Mouse (Mus musculus) MEL (cell line): ENCODE measurements around the gene Slc35b2. TPM values are rescaled to one million over a fixed set of nuclear protein-coding genes. Genes with fewer than 3 reads are reported as not detected.
A peak's percentile ranks its signal among the peaks of the same experiment; 100 is the strongest.

Experiments
- DNase-seq: peaks from one replicate; pipeline ENCODE4 v3.0.0; 2011; ENCODE audit warnings: low read depth, low spot score
- H3K27ac ChIP-seq: 2 replicates; pipeline ENCODE4 v1.5.1; 2012; ENCODE audit warnings: low read depth, mild to moderate bottlenecking, control low read depth, low read length, moderate library complexity; ENCODE audit not compliant: control insufficient read depth
- H3K27me3 ChIP-seq, 2 experiments: fragments of 150-350 bp in 1 of 2; sonication (generic) in 1 of 2; 2 replicates each; pipeline ENCODE4 v1.6.1; 2012; ENCODE audit warnings: low read length in 2 of 2, mild to moderate bottlenecking in 2 of 2, improper control_type of control experiment in 1 of 2, moderate library complexity in 1 of 2; ENCODE audit not compliant: insufficient read depth in 2 of 2, control insufficient read depth in 1 of 2
- H3K36me3 ChIP-seq, 2 experiments: 2 replicates each; pipeline ENCODE4 v1.6.1; 2012 to 2014; ENCODE audit warnings: low read length in 2 of 2, improper control_type of control experiment in 1 of 2, inconsistent platforms in 1 of 2, mild to moderate bottlenecking in 1 of 2; ENCODE audit not compliant: insufficient read depth in 2 of 2, control insufficient read depth in 1 of 2
- H3K4me1 ChIP-seq, 2 experiments: fragments of 150-350 bp in 1 of 2; sonication (generic) in 1 of 2; 2 replicates each; pipeline ENCODE4 v1.6.1; 2012; ENCODE audit warnings: low read length in 2 of 2, improper control_type of control experiment in 1 of 2, mild to moderate bottlenecking in 1 of 2; ENCODE audit not compliant: insufficient read depth in 2 of 2, control insufficient read depth in 1 of 2
- H3K4me3 ChIP-seq, 2 experiments: fragments of 150-350 bp in 1 of 2; sonication (generic) in 1 of 2; 2 replicates each; pipeline ENCODE4 v1.5.1; 2012; ENCODE audit warnings: low read depth in 2 of 2, low read length in 2 of 2, mild to moderate bottlenecking in 2 of 2, moderate library complexity in 2 of 2, control low read depth in 1 of 2, improper control_type of control experiment in 1 of 2; ENCODE audit not compliant: control insufficient read depth in 1 of 2, insufficient read depth in 1 of 2
- H3K79me2 ChIP-seq: 2 replicates; pipeline ENCODE4 v1.6.1; 2012; ENCODE audit warnings: mild to moderate bottlenecking, low read length, moderate library complexity; ENCODE audit not compliant: control insufficient read depth, poor library complexity, insufficient read depth
- H3K9ac ChIP-seq: 2 replicates; pipeline ENCODE4 v1.6.1; 2012; ENCODE audit warnings: low read depth, mild to moderate bottlenecking, control low read depth, low read length, moderate library complexity; ENCODE audit not compliant: control insufficient read depth, poor library complexity, severe bottlenecking
- H3K9me3 ChIP-seq: fragments of 150-350 bp; sonication (generic); replicated peaks from 2 replicates; pipeline ENCODE4 v1.6.1; 2012; ENCODE audit warnings: mild to moderate bottlenecking, low read length, improper control_type of control experiment, moderate library complexity; ENCODE audit not compliant: insufficient read depth
- CHD2 ChIP-seq: IDR thresholded peaks from 2 replicates; pipeline ENCODE4 v1.6.1; 2011; ENCODE audit warnings: low read length, improper control_type of control experiment
- CTCF ChIP-seq, 3 experiments: IDR thresholded peaks in 2 of 3; conservative IDR thresholded peaks in 1 of 3; 2 replicates each; pipeline ENCODE4 v1.5.1; 2011 to 2012; ENCODE audit warnings: low read length in 3 of 3, low read depth in 2 of 3, mild to moderate bottlenecking in 2 of 3, improper control_type of control experiment in 1 of 3, inconsistent platforms in 1 of 3, mixed read lengths in 1 of 3, moderate library complexity in 1 of 3; ENCODE audit not compliant: control insufficient read depth in 1 of 3, insufficient read depth in 1 of 3, poor library complexity in 1 of 3, severe bottlenecking in 1 of 3
- E2F4 ChIP-seq: IDR thresholded peaks from 2 replicates; pipeline ENCODE4 v1.6.1; 2011; ENCODE audit warnings: low read depth, low read length, improper control_type of control experiment, borderline replicate concordance
- EP300 ChIP-seq, 2 experiments: IDR thresholded peaks; 2 replicates each; pipeline ENCODE4 v1.6.1; 2011; ENCODE audit warnings: improper control_type of control experiment in 2 of 2, low read length in 2 of 2, low read depth in 1 of 2, mild to moderate bottlenecking in 1 of 2
- ETS1 ChIP-seq: IDR thresholded peaks from 2 replicates; pipeline ENCODE4 v1.6.1; 2012; ENCODE audit warnings: low read depth, mild to moderate bottlenecking, inconsistent platforms, low read length, improper control_type of control experiment, moderate library complexity
- GATA1 ChIP-seq: IDR thresholded peaks from 2 replicates; pipeline ENCODE4 v1.6.1; 2011; ENCODE audit warnings: low read depth, low read length, improper control_type of control experiment
- JUND ChIP-seq: IDR thresholded peaks from 2 replicates; pipeline ENCODE4 v1.6.1; 2011; ENCODE audit warnings: low read depth, mild to moderate bottlenecking, improper control_type of control experiment, low read length
- KAT2A ChIP-seq: conservative IDR thresholded peaks from 2 replicates; pipeline ENCODE4 v1.6.1; 2012; ENCODE audit warnings: low read depth, low read length, improper control_type of control experiment, inconsistent platforms
- MAFK ChIP-seq: IDR thresholded peaks from 2 replicates; pipeline ENCODE4 v1.6.1; 2011; ENCODE audit warnings: low read depth, mild to moderate bottlenecking, low read length, improper control_type of control experiment, borderline replicate concordance
- MEF2A ChIP-seq: IDR thresholded peaks from 2 replicates; pipeline ENCODE4 v1.6.1; 2014; ENCODE audit warnings: low read depth, mild to moderate bottlenecking, inconsistent platforms, low read length, improper control_type of control experiment; ENCODE audit not compliant: poor library complexity, insufficient replicate concordance, severe bottlenecking; ENCODE audit errors: extremely low read depth
- NRF1 ChIP-seq: IDR thresholded peaks from 2 replicates; pipeline ENCODE4 v1.6.1; 2014; ENCODE audit warnings: low read depth, mild to moderate bottlenecking, inconsistent platforms, low read length, improper control_type of control experiment, moderate library complexity; ENCODE audit not compliant: poor library complexity, insufficient read depth, severe bottlenecking
- RCOR1 ChIP-seq: IDR thresholded peaks from 2 replicates; pipeline ENCODE4 v1.6.1; 2012; ENCODE audit warnings: low read depth, mild to moderate bottlenecking, inconsistent platforms, low read length, improper control_type of control experiment
- SIN3A ChIP-seq: IDR thresholded peaks from 2 replicates; pipeline ENCODE4 v1.6.1; 2012; ENCODE audit warnings: low read length, improper control_type of control experiment, inconsistent platforms
- SMC3 ChIP-seq: IDR thresholded peaks from 2 replicates; pipeline ENCODE4 v1.6.1; 2011; ENCODE audit warnings: low read depth, low read length, improper control_type of control experiment
- TAL1 ChIP-seq: IDR thresholded peaks from 2 replicates; pipeline ENCODE4 v1.6.1; 2012; ENCODE audit warnings: mild to moderate bottlenecking, inconsistent platforms, low read length, moderate library complexity, mixed read lengths
- TBP ChIP-seq: IDR thresholded peaks from 2 replicates; pipeline ENCODE4 v1.8.0; 2011; ENCODE audit warnings: low read depth, low read length, improper control_type of control experiment
- TCF12 ChIP-seq: IDR thresholded peaks from 2 replicates; pipeline ENCODE4 v1.6.1; 2014; ENCODE audit warnings: low read depth, mild to moderate bottlenecking, inconsistent platforms, low read length, improper control_type of control experiment, moderate library complexity
- UBTF ChIP-seq: IDR thresholded peaks from 2 replicates; pipeline ENCODE4 v1.6.1; 2012; ENCODE audit warnings: low read depth, mild to moderate bottlenecking, inconsistent platforms, low read length, improper control_type of control experiment, moderate library complexity, borderline replicate concordance; ENCODE audit not compliant: insufficient read depth
- ZC3H11A ChIP-seq: IDR thresholded peaks from 2 replicates; pipeline ENCODE4 v1.6.1; 2012; ENCODE audit warnings: low read depth, mild to moderate bottlenecking, inconsistent platforms, low read length, improper control_type of control experiment
- polyA plus RNA-seq, 2 experiments: library from polyadenylated mRNA; stranded (reverse) in 1 of 2; unstranded in 1 of 2; fragments of >175 nt in 1 of 2; fragments of >200 nt in 1 of 2; gene quantifications; 2 replicates each; pipeline versions ENCODE4 v1.2.1 to v1.2.4; 2012; ENCODE audit warnings: low replicate concordance in 2 of 2, low read depth in 1 of 2; ENCODE audit not compliant: insufficient read length in 2 of 2, insufficient read depth in 1 of 2, missing spikeins in 1 of 2
- total RNA-seq: library from RNA; depleted of rRNA; stranded (reverse); fragments of 300-350 nt; gene quantifications from 2 replicates; pipeline ENCODE4 v1.2.3, GENCODE M21; 2012

Gene Slc35b2
- total and polyA plus RNA-seq, 3 experiments, result 81.7 to 111 TPM; not detected in 1

- H3K79me2 ChIP-seq, result no peaks in the 10 kb centered on the region
- H3K27me3 ChIP-seq, result no peaks in the 10 kb centered on the region
- peaks cover 0 to 22% of the 10 kb centered on the region in 2 experiments; a peak in 2 of 4 replicates for H3K36me3 ChIP-seq
- H3K9me3 ChIP-seq, result no peaks in the 10 kb centered on the region
- no peak overlapping the region for H3K9ac ChIP-seq
- H3K27ac ChIP-seq, result no peak overlapping the region
- peaks cover 12 to 21% of the 10 kb centered on the region in 2 experiments for H3K4me1 ChIP-seq
- DNase-seq, result peak; percentile 59
- peak overlapping the region; percentile 26 to 38; a peak in 2 of 4 replicates for H3K4me3 ChIP-seq
- no peak for TF ChIP-seq KAT2A
- 0 out of 2 replicates have a peak, but pooled peaks have one; percentile 4 for TF ChIP-seq TCF12
- TF ChIP-seq MAFK, result no peak
- TF ChIP-seq SIN3A, result peak; percentile 54; the same call in 1 of the 2 replicates
- TF ChIP-seq EP300 (IDR thresholded peaks at IDR 0.05; ENCODE audit: low read depth in 1 of 2, low read length in 2 of 2), result peak in 1 of 2 experiments; percentile 36; a peak in 1 of 4 replicates
- TF ChIP-seq ETS1, result no peak
- no peak for TF ChIP-seq ZC3H11A
- no peak for TF ChIP-seq RCOR1
- TF ChIP-seq CHD2, result no peak
- no peak for TF ChIP-seq TBP
- TF ChIP-seq, all 39 proteins: peak for 3
Observed at GRCm38 (mm10) chr17:45610144-45610866, 46.6 kb downstream of the Slc35b2 start.

GRCm38 (mm10) chr17:45612008-45612407 lies 48.3 kb downstream of the Slc35b2 start:
- H3K27me3 ChIP-seq, result no peaks in the 10 kb centered on the region
- DNase-seq, result no peak
- no peak overlapping the region for H3K27ac ChIP-seq
- TF ChIP-seq NRF1 (no peak), TCF12 (no peak), E2F4 (no peak), MEF2A (no peak), RCOR1 (no peak), GATA1 (no peak), UBTF (no peak), TAL1 (no peak), JUND (no peak), SMC3 (no peak), MAFK (no peak), CTCF (IDR thresholded peaks at IDR 0.05 in 2 of 3, conservative IDR thresholded peaks at IDR 0.05 in 1 of 3; ENCODE audit: control insufficient read depth in 1 of 3, insufficient read depth in 1 of 3, low read depth in 2 of 3, low read length in 3 of 3, poor library complexity in 1 of 3, severe bottlenecking in 1 of 3) (no peak), SIN3A (no peak)
- H3K9ac ChIP-seq, result no peak overlapping the region
- no peaks in the 10 kb centered on the region for H3K79me2 ChIP-seq
- H3K4me1 ChIP-seq, result peaks cover 12 to 21% of the 10 kb centered on the region in 2 experiments
- no peaks in the 10 kb centered on the region for H3K9me3 ChIP-seq
- peaks cover 0 to 22% of the 10 kb centered on the region in 2 experiments; a peak in 2 of 4 replicates for H3K36me3 ChIP-seq
- H3K4me3 ChIP-seq, result no peak overlapping the region
